Mouse (Mus musculus): ENCODE data around the gene Synrg. TPM values are rescaled to one million over a fixed set of nuclear protein-coding genes. Genes with fewer than 3 reads are reported as not detected.

Gene Synrg
- polyA plus RNA-seq, 1 experiment from 2014 or later, result 34.3 TPM

- Histone ChIP-seq H3K27ac (replicated peaks) (no peak overlapping the region), H3K4me2 (replicated peaks) (no peak overlapping the region), H3K4me3 (no peak overlapping the region), H3K9me3 (no peaks in the 10 kb centered on the region), H3K27me3 (no peaks in the 10 kb centered on the region), H3K4me1 (peaks cover 29% of the 10 kb centered on the region), H3K9ac (replicated peaks) (no peak overlapping the region), H3K36me3 (peaks cover 16% of the 10 kb centered on the region)
- WGBS, result 51% methylated on average over 8 of the region's 8 CpGs
- no peak for ATAC-seq (replicated peaks)
Observed at GRCm38 (mm10) chr11:83967436-83968204, 3.4 kb downstream of the Synrg start.

- Histone ChIP-seq H3K4me1 (peaks cover 29% of the 10 kb centered on the region), H3K27me3 (no peaks in the 10 kb centered on the region), H3K9me3 (no peaks in the 10 kb centered on the region), H3K4me3 (no peak overlapping the region), H3K36me3 (peaks cover 20% of the 10 kb centered on the region), H3K4me2 (replicated peaks) (no peak overlapping the region), H3K9ac (replicated peaks) (no peak overlapping the region), H3K27ac (replicated peaks) (no peak overlapping the region)
- ATAC-seq (replicated peaks), result no peak
- 83% methylated on average over 6 of the region's 6 CpGs for WGBS
Observed at GRCm38 (mm10) chr11:83968205-83968575, 4.0 kb downstream of the Synrg start.

GRCm38 (mm10) chr11:83969040-83969439 is 4.8 kb downstream of the Synrg start:
- peaks cover 25% of the 10 kb centered on the region for H3K36me3 ChIP-seq

GRCm38 (mm10) chr11:83974561-83975346 is 10.5 kb downstream of the Synrg start:
- 52% methylated on average over 7 of the region's 7 CpGs for WGBS
- Histone ChIP-seq H3K36me3 (peaks cover 62% of the 10 kb centered on the region), H3K9me3 (no peaks in the 10 kb centered on the region)

More at GRCm38 (mm10) chr11:83969040-83969439, 4.8 kb downstream of the Synrg start:
- 93% methylated on average over 3 of the region's 3 CpGs for WGBS
- Histone ChIP-seq H3K9ac (replicated peaks) (no peak overlapping the region), H3K27ac (replicated peaks) (no peak overlapping the region), H3K27me3 (no peaks in the 10 kb centered on the region), H3K4me1 (peaks cover 26% of the 10 kb centered on the region), H3K9me3 (no peaks in the 10 kb centered on the region), H3K4me2 (replicated peaks) (no peak overlapping the region), H3K4me3 (no peak overlapping the region)
- no peak for ATAC-seq (replicated peaks)

DNA sequence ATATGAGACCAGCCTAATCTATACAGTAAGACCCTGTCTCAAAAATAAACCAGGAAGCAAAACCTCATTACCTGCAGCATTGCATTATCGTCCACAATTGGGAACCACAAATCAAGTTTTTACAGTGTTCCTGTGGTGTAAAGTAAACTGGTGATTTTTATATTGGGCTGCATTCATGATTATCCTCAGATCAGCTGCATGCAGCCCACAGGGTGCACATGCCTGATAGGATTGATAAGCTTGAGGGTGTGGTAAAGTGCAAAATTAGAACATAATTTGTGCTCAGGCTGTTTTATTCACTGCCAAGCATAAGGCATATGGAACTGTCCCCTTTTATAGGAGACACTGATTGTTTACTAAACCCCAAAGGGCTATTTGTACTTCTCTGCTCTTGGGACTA is 11.3 kb downstream of the Synrg start:
- WGBS, result 97% methylated on average over 1 of the region's 1 CpGs
- H3K4me1 ChIP-seq, result no peaks in the 10 kb centered on the region
- ATAC-seq (replicated peaks), result no peak
- no peak overlapping the region for H3K4me3 ChIP-seq
- no peak overlapping the region for H3K27ac ChIP-seq (replicated peaks)
- H3K4me2 ChIP-seq (replicated peaks), result no peak overlapping the region
- H3K36me3 ChIP-seq, result peaks cover 67% of the 10 kb centered on the region
- no peaks in the 10 kb centered on the region for H3K9me3 ChIP-seq
- H3K27me3 ChIP-seq, result no peaks in the 10 kb centered on the region
- H3K9ac ChIP-seq (replicated peaks), result no peak overlapping the region

More at GRCm38 (mm10) chr11:83974561-83975346, 10.5 kb downstream of the Synrg start:
- H3K4me3 ChIP-seq, result no peak overlapping the region
- no peaks in the 10 kb centered on the region for H3K4me1 ChIP-seq
- no peaks in the 10 kb centered on the region for H3K27me3 ChIP-seq
- no peak for ATAC-seq (replicated peaks)
- no peak overlapping the region for H3K27ac ChIP-seq (replicated peaks)
- H3K9ac ChIP-seq (replicated peaks), result no peak overlapping the region
- H3K4me2 ChIP-seq (replicated peaks), result no peak overlapping the region

GRCm38 (mm10) chr11:83976236-83976977 is 12.2 kb downstream of the Synrg start:
- WGBS, result 81% methylated on average over 13 of the region's 13 CpGs
- Histone ChIP-seq H3K27ac (replicated peaks) (no peak overlapping the region), H3K9ac (replicated peaks) (no peak overlapping the region)

DNA sequence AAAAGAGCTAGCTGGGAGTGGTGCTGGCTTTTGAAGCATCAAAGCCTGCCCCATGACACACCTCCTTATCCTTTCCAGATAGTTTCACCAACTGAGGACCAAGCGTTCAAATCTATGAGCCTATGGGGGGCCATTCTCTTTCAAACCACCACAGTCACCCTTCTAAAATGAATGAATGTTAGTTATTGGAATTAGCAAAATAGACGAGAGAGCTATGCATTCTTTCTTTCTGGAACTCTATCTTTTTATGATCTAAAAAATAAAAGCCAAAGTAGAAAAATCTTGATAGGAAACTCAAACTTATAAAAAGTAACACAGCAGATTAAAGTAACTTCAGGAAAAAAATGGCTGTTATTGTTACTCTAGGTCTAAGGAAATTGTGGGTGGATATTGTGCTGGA is 13.6 kb downstream of the Synrg start:
- H3K4me3 ChIP-seq, result no peak overlapping the region
- no peaks in the 10 kb centered on the region for H3K9me3 ChIP-seq
- no peak overlapping the region for H3K27ac ChIP-seq (replicated peaks)
- H3K4me1 ChIP-seq, result no peaks in the 10 kb centered on the region
- no peak overlapping the region for H3K9ac ChIP-seq (replicated peaks)
- H3K36me3 ChIP-seq, result peaks cover 74% of the 10 kb centered on the region
- ATAC-seq (replicated peaks), result no peak
- WGBS, result 85% methylated on average over 2 of the region's 2 CpGs
- no peak overlapping the region for H3K4me2 ChIP-seq (replicated peaks)
- no peaks in the 10 kb centered on the region for H3K27me3 ChIP-seq

More at GRCm38 (mm10) chr11:83976236-83976977, 12.2 kb downstream of the Synrg start:
- H3K4me2 ChIP-seq (replicated peaks), result no peak overlapping the region
- no peaks in the 10 kb centered on the region for H3K27me3 ChIP-seq
- peaks cover 75% of the 10 kb centered on the region for H3K36me3 ChIP-seq
- ATAC-seq (replicated peaks), result no peak
- H3K4me3 ChIP-seq, result no peak overlapping the region
- no peaks in the 10 kb centered on the region for H3K9me3 ChIP-seq
- no peaks in the 10 kb centered on the region for H3K4me1 ChIP-seq

DNA sequence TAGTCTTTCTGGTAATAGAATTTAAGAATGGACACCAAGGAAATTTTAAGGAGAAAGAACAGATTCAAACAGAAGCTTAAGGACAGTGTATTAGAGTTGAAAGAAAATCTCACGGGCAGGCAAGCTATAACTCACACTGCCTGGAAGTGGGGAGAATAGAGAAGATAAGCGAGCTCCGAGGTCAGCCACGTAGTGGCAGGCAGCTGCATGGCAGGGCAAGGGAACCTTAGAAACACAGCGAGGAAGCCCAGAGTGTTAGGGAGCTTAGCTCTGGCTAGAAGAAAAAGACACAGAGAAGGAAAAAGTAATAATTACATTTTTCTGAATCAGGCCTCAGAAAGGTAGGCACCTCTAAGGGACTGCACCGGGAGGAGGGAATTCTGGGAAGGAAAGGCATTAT is 15.8 kb downstream of the Synrg start:
- Histone ChIP-seq H3K4me2 (replicated peaks) (no peak overlapping the region), H3K27me3 (no peaks in the 10 kb centered on the region), H3K9ac (replicated peaks) (no peak overlapping the region), H3K4me1 (no peaks in the 10 kb centered on the region), H3K4me3 (no peak overlapping the region), H3K36me3 (peaks cover 75% of the 10 kb centered on the region), H3K9me3 (no peaks in the 10 kb centered on the region), H3K27ac (replicated peaks) (no peak overlapping the region)
- WGBS, result 95% methylated on average over 6 of the region's 6 CpGs
- ATAC-seq (replicated peaks), result no peak

GRCm38 (mm10) chr11:83981338-83981737 is 17.1 kb downstream of the Synrg start:
- H3K27me3 ChIP-seq, result no peaks in the 10 kb centered on the region
- H3K4me1 ChIP-seq, result no peaks in the 10 kb centered on the region
- no peaks in the 10 kb centered on the region for H3K9me3 ChIP-seq
- H3K36me3 ChIP-seq, result peaks cover 85% of the 10 kb centered on the region
- ATAC-seq (replicated peaks), result no peak
- H3K4me3 ChIP-seq, result no peak overlapping the region
- H3K4me2 ChIP-seq (replicated peaks), result no peak overlapping the region
- H3K9ac ChIP-seq (replicated peaks), result no peak overlapping the region
- 56% methylated on average over 10 of the region's 10 CpGs for WGBS
- H3K27ac ChIP-seq (replicated peaks), result no peak overlapping the region

DNA sequence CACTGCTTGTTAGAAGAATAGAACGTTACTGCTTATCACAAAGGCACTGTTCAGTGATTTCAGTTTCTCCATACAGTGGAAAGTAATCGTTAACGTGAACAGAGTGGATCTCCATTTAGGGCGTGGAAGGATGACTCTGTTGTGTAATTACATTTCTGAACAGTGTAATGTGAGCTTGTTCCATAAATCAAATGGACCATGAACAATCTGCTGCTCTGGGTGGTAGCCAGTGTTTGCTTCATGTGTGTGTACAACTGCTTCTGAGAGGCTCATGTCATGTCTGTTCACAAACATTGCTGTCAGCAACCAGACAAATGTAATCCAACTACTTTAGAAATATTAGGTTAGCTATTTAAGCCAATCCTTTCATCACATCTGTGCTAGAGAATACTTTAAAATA is 27.5 kb downstream of the Synrg start:
- peaks cover 92% of the 10 kb centered on the region for H3K36me3 ChIP-seq
- 61% methylated on average over 4 of the region's 4 CpGs for WGBS
- H3K9ac ChIP-seq (replicated peaks), result no peak overlapping the region
- no peak for ATAC-seq (replicated peaks)
- no peak overlapping the region for H3K27ac ChIP-seq (replicated peaks)
- H3K27me3 ChIP-seq, result no peaks in the 10 kb centered on the region
- H3K4me1 ChIP-seq, result no peaks in the 10 kb centered on the region
- H3K4me3 ChIP-seq, result no peak overlapping the region
- no peaks in the 10 kb centered on the region for H3K9me3 ChIP-seq
- H3K4me2 ChIP-seq (replicated peaks), result no peak overlapping the region

GRCm38 (mm10) chr11:83993428-83993827 is 29.2 kb downstream of the Synrg start:
- no peaks in the 10 kb centered on the region for H3K9me3 ChIP-seq
- no peaks in the 10 kb centered on the region for H3K4me1 ChIP-seq
- H3K27ac ChIP-seq (replicated peaks), result no peak overlapping the region
- H3K4me2 ChIP-seq (replicated peaks), result no peak overlapping the region
- no peak overlapping the region for H3K4me3 ChIP-seq
- H3K27me3 ChIP-seq, result no peaks in the 10 kb centered on the region
- H3K9ac ChIP-seq (replicated peaks), result no peak overlapping the region
- H3K36me3 ChIP-seq, result peaks cover 92% of the 10 kb centered on the region
- WGBS, result 80% methylated on average over 2 of the region's 2 CpGs
- no peak for ATAC-seq (replicated peaks)

DNA sequence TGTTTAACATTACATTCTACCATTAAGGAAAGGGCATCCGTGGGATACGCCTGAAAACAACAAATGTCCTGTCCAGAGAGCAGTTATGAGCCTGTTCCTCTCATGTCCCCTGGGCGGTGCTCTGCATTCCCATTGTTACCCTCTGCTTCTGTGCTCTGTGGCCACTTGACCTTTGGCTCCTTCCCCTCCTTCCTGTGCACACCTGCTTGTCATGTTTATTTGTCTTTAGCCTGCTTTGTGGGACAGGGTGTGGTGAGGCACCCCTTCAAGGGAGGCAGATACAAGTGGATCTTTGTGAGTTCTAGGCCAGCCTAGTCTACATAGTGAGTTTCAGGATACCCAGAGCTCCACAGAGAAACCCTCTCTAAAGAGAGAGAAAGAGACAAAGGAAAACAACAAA is 30.3 kb downstream of the Synrg start:
- Histone ChIP-seq H3K4me3 (no peak overlapping the region), H3K27ac (replicated peaks) (no peak overlapping the region), H3K27me3 (no peaks in the 10 kb centered on the region), H3K9me3 (no peaks in the 10 kb centered on the region), H3K4me2 (replicated peaks) (no peak overlapping the region), H3K4me1 (peaks cover 10% of the 10 kb centered on the region; the same call in 1 of the 2 replicates), H3K36me3 (peaks cover 95% of the 10 kb centered on the region), H3K9ac (replicated peaks) (no peak overlapping the region)
- no peak for ATAC-seq (replicated peaks)
- WGBS, result 93% methylated on average over 3 of the region's 3 CpGs
